Mouse (Mus musculus) testis, adult 2 months (tissue): ENCODE measurements around the gene Mreg.

Experiments used
- CTCF ChIP-seq: fragments of 200-500 bp; IDR thresholded peaks from 2 replicates; pipeline ENCODE4 v1.5.1; 2012; ENCODE audit warnings: low read depth, mild to moderate bottlenecking, inconsistent platforms, low read length, moderate library complexity; ENCODE audit not compliant: control insufficient read depth, insufficient read depth, insufficient replicate concordance
- POLR2A ChIP-seq: fragments of 200-500 bp; IDR thresholded peaks from 2 replicates; pipeline ENCODE4 v1.6.1; 2012; ENCODE audit warnings: low read depth, mild to moderate bottlenecking, inconsistent platforms, low read length, moderate library complexity; ENCODE audit not compliant: control insufficient read depth

GRCm38 (mm10) chr1:72220008-72220407, 7.9 kb upstream of the Mreg start:
- TF ChIP-seq CTCF (no peak), POLR2A (no peak)
